Mouse (Mus musculus) bone marrow macrophage, adult 2 months (primary cell): ENCODE data around the gene Abl2.

Experiments
- CTCF ChIP-seq: IDR thresholded peaks from 2 replicates; pipeline ENCODE4 v1.5.1; 2012; ENCODE audit warnings: low read depth, mild to moderate bottlenecking, low read length, moderate library complexity
- POLR2A ChIP-seq: IDR thresholded peaks from 2 replicates; pipeline ENCODE4 v1.6.1; 2012; ENCODE audit warnings: mild to moderate bottlenecking, low read depth, low read length, borderline replicate concordance

- TF ChIP-seq POLR2A, result no peak
- no peak for TF ChIP-seq CTCF
Observed at GRCm38 (mm10) chr1:156521796-156522517, 36.6 kb upstream of the Abl2 start.
